In genomic region chr1:194310373-194310772, GRCm38 (mm10) we compare ENCODE assay signal across 11 mouse cellular contexts.
DNase-seq lines count a peak whose midpoint lies in the region; ATAC-seq and TF ChIP-seq lines count a peak whose summit lies in the region.
"Had no signal": no experiment of that assay in that cellular context is flagged by ENCODE, and none has a peak within 500 bp of the region (broad histone marks: within the 10 kb centered on the region; RNA-seq: fewer than 3 reads in every experiment).

No protein-coding gene starts in this region.

- no peaks in the 10 kb centered on the region for H3K36me3 ChIP-seq in kidney, embryonic 15.5 days
- no peaks in the 10 kb centered on the region for H3K36me3 ChIP-seq in hindbrain, embryonic 12.5 days

- H3K4me3 ChIP-seq in kidney, embryonic 15.5 days (replicated peaks): no peak overlapping the region
- H3K4me3 ChIP-seq in hindbrain, embryonic 12.5 days: no peak overlapping the region
- H3K4me3 ChIP-seq: left cerebral cortex, adult 2 months; myocyte had no signal

- WGBS in kidney, embryonic 15.5 days: 13% methylated on average over 2 of the region's 2 CpGs
- whole genome bisulfite sequencing in hindbrain, embryonic 12.5 days: 21% methylated on average over 2 of the region's 2 CpGs

- no peak overlapping the region for H3K9ac ChIP-seq in kidney, embryonic 15.5 days
- H3K9ac ChIP-seq in hindbrain, embryonic 12.5 days: no peak overlapping the region

- no peaks in the 10 kb centered on the region for H3K27me3 ChIP-seq in kidney, embryonic 15.5 days
- H3K27me3 ChIP-seq in hindbrain, embryonic 12.5 days: no peaks in the 10 kb centered on the region

- ATAC-seq in kidney, embryonic 15.5 days (replicated peaks; ENCODE audit: low FRiP score): peak; percentile 49; the same call in 1 of the 2 replicates
- ATAC-seq in hindbrain, embryonic 12.5 days (ENCODE audit: low FRiP score): 0 out of 2 replicates have a peak, but pooled peaks have one; percentile 26

- no peak overlapping the region for H3K27ac ChIP-seq in kidney, embryonic 15.5 days
- H3K27ac ChIP-seq in hindbrain, embryonic 12.5 days: no peak overlapping the region
- H3K27ac ChIP-seq: left cerebral cortex, adult 2 months had no signal

- DNase-seq in kidney, adult 9 months: no peak
- peak; percentile 88 for DNase-seq in brain, embryonic 14.5 days (ENCODE audit: low read depth)
- DNase-seq in cerebellum, postnatal 14 days: peak; percentile 80 to 83
- DNase-seq in thymus, postnatal 25 days: no peak
- no peak for DNase-seq in left cerebral cortex, adult 8-10 months (ENCODE audit: low spot score in 2 of 2)
- DNase-seq in urinary bladder, postnatal 36 days (ENCODE audit: low spot score in 2 of 2): no peak
- DNase-seq: kidney, adult 18-20 months had no signal

- H3K4me1 ChIP-seq in kidney, embryonic 15.5 days: 0 out of 2 replicates have a peak, but pooled peaks cover 7% of the 10 kb centered on the region
- peaks cover 8% of the 10 kb centered on the region for H3K4me1 ChIP-seq in hindbrain, embryonic 12.5 days

- no peak for TF ChIP-seq POLR2A in brain, embryonic 14.5 days (IDR thresholded peaks at IDR 0.05; ENCODE audit: borderline replicate concordance, extremely low read depth, insufficient read depth, insufficient read length, poor library complexity, severe bottlenecking)

- no peak overlapping the region for H3K4me2 ChIP-seq in kidney, embryonic 15.5 days
- H3K4me2 ChIP-seq in hindbrain, embryonic 12.5 days (replicated peaks): no peak overlapping the region

- TF ChIP-seq CTCF in brain, embryonic 14.5 days (IDR thresholded peaks at IDR 0.05; ENCODE audit: borderline replicate concordance, extremely low read depth, insufficient read depth, insufficient read length): no peak

- H3K9me3 ChIP-seq in kidney, embryonic 15.5 days (replicated peaks): no peaks in the 10 kb centered on the region
- no peaks in the 10 kb centered on the region for H3K9me3 ChIP-seq in hindbrain, embryonic 12.5 days (replicated peaks)

Comparison
In these comparisons a context has a peak if more than half of its experiments do, and no peak if none do; other contexts are left out.
1. DNase-seq: peak in brain, embryonic 14.5 days (single experiment) and cerebellum, postnatal 14 days (2 of 2); none in kidney, adult 9 months (single experiment), thymus, postnatal 25 days (single experiment), left cerebral cortex, adult 8-10 months (0 of 2) and urinary bladder, postnatal 36 days (0 of 2).